Mouse (Mus musculus) small intestine, adult 2 months (tissue): ENCODE results near the gene Rabgap1l.

Experiments
- CTCF ChIP-seq: fragments of 200-500 bp; IDR thresholded peaks from 2 replicates; pipeline ENCODE4 v1.5.1; 2012; ENCODE audit warnings: low read depth, mild to moderate bottlenecking, control low read depth, inconsistent platforms, low read length, moderate library complexity, mixed read lengths; ENCODE audit not compliant: insufficient replicate concordance, insufficient read length; ENCODE audit errors: extremely low read depth
- POLR2A ChIP-seq: fragments of 200-500 bp; IDR thresholded peaks from 2 replicates; pipeline ENCODE4 v1.6.1; 2012; ENCODE audit warnings: low read depth, mild to moderate bottlenecking, control low read depth, inconsistent platforms, low read length, moderate library complexity

DNA sequence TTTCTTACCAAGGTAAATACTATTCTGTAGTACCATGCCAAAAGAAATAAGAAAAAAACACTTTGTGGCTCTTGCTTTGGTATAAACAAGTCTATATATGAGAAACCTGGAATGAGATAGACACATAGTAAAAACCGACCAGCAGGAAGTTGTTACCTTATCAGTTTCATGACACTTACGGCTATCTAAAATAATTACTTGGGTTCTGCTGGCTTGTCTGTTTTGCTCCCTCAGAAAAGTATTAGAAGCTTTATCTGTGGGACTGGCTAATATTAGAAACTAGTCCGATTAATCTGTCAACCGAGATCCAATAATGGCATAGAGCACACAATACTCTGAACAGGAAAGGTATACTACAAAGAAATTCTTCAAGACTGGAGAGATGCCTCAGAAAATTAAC is 79.1 kb downstream of the Rabgap1l start:
- no peak for TF ChIP-seq POLR2A
- TF ChIP-seq CTCF, result no peak
